Comparison of ENCODE assay signal across 8 mouse cellular contexts in genomic region chr1:21079217-21079773, GRCm38 (mm10). TPM values are rescaled to one million over a fixed set of nuclear protein-coding genes. Genes with fewer than 3 reads are reported as not detected.
DNase-seq lines count a peak whose midpoint lies in the region; ATAC-seq and TF ChIP-seq lines count a peak whose summit lies in the region.

Tram2 (minus strand) TSS chr1:21079229.

- peak; percentile 94 for ATAC-seq in forebrain, postnatal 0 days
- peak; percentile 98 for ATAC-seq in neural tube, embryonic 15.5 days (ENCODE audit: low FRiP score)

- no peak for TF ChIP-seq RAD21 in MEL (IDR thresholded peaks at IDR 0.05; ENCODE audit: low read depth, low read length)

- DNase-seq in MEL (ENCODE audit: low read depth, low spot score) = peak; percentile 88
- peak; percentile 92 to 95 for DNase-seq in cerebellum, adult 18-20 months
- DNase-seq in forebrain, postnatal 0 days = peak; percentile 89
- peak; percentile 98 for DNase-seq in heart, postnatal 4 days
- peak; percentile 87 to 91 for DNase-seq in layer of hippocampus, adult 2 months (ENCODE audit: low spot score in 2 of 2)
- peak; percentile 96 for DNase-seq in lung, adult 2 months
- peak; percentile 99 for DNase-seq in testis, postnatal 10 days (ENCODE audit: low spot score)

- peak within 1 kb of the TSS; percentile 97 for H3K9ac ChIP-seq in MEL (ENCODE audit: control insufficient read depth, low read depth, low read length, poor library complexity, severe bottlenecking)
- H3K9ac ChIP-seq in forebrain, postnatal 0 days = peak within 1 kb of the TSS; percentile 84
- peak within 1 kb of the TSS; percentile 69 for H3K9ac ChIP-seq in neural tube, embryonic 15.5 days (replicated peaks)

- H3K9me3 ChIP-seq in MEL (replicated peaks; ENCODE audit: insufficient read depth, low read length) = no peaks in the 10 kb centered on the region
- H3K9me3 ChIP-seq in forebrain, postnatal 0 days (ENCODE audit: low read length) = no peaks in the 10 kb centered on the region
- no peaks in the 10 kb centered on the region; the same call in 1 of the 2 replicates for H3K9me3 ChIP-seq in neural tube, embryonic 15.5 days (replicated peaks)

- TF ChIP-seq EP300 in MEL (IDR thresholded peaks at IDR 0.05; ENCODE audit: low read depth in 1 of 2, low read length in 2 of 2) = no peak

- H3K27ac ChIP-seq in MEL (ENCODE audit: control insufficient read depth, low read depth, low read length) = peak within 1 kb of the TSS; percentile 30
- peak within 1 kb of the TSS; percentile 71 for H3K27ac ChIP-seq in forebrain, postnatal 0 days (ENCODE audit: low read depth, low read length)
- H3K27ac ChIP-seq in layer of hippocampus, adult 2 months = peak within 1 kb of the TSS; percentile 88
- peak within 1 kb of the TSS; percentile 83 for H3K27ac ChIP-seq in neural tube, embryonic 15.5 days (replicated peaks)

- peak; percentile 79 to 82 for TF ChIP-seq POLR2A in MEL (IDR thresholded peaks at IDR 0.05; ENCODE audit: control insufficient read depth in 1 of 2, insufficient read depth in 1 of 2, low read depth in 1 of 2, low read length in 2 of 2, poor library complexity in 1 of 2)
- peak; percentile 78; the same call in 1 of the 2 replicates for TF ChIP-seq POLR2A in lung, adult 2 months (IDR thresholded peaks at IDR 0.05; ENCODE audit: borderline replicate concordance, extremely low read depth, low read depth, low read length)

- 0 out of 4 replicates have a peak, but pooled peaks cover 0 to 1% of the 10 kb centered on the region in 2 experiments for H3K27me3 ChIP-seq in MEL (ENCODE audit: control insufficient read depth in 1 of 2, insufficient read depth in 2 of 2, low read length in 2 of 2)
- H3K27me3 ChIP-seq in forebrain, postnatal 0 days (ENCODE audit: insufficient read depth, low read length) = no peaks in the 10 kb centered on the region
- H3K27me3 ChIP-seq in neural tube, embryonic 15.5 days (replicated peaks) = no peaks in the 10 kb centered on the region

- peaks cover 3% of the 10 kb centered on the region; the same call in 1 of the 2 replicates for H3K79me2 ChIP-seq in MEL (ENCODE audit: control insufficient read depth, insufficient read depth, low read length, poor library complexity)

- no peak for TF ChIP-seq CTCF in MEL (IDR thresholded peaks at IDR 0.05 in 2 of 3, conservative IDR thresholded peaks at IDR 0.05 in 1 of 3; ENCODE audit: control insufficient read depth in 1 of 3, insufficient read depth in 1 of 3, low read depth in 2 of 3, low read length in 3 of 3, poor library complexity in 1 of 3, severe bottlenecking in 1 of 3)
- TF ChIP-seq CTCF in forebrain, postnatal 0 days (IDR thresholded peaks at IDR 0.05; ENCODE audit: low read depth) = peak; percentile 34; the same call in 1 of the 2 replicates
- peak; percentile 30 for TF ChIP-seq CTCF in layer of hippocampus, adult 2 months (conservative IDR thresholded peaks at IDR 0.05)
- TF ChIP-seq CTCF in lung, adult 2 months (IDR thresholded peaks at IDR 0.05; ENCODE audit: insufficient read depth, low read length) = no peak

- H3K4me1 ChIP-seq in MEL (ENCODE audit: control insufficient read depth in 1 of 2, insufficient read depth in 2 of 2, low read length in 2 of 2) = peaks cover 0 to 7% of the 10 kb centered on the region in 2 experiments; a peak in 2 of 4 replicates
- H3K4me1 ChIP-seq in forebrain, postnatal 0 days (ENCODE audit: insufficient read depth) = no peaks in the 10 kb centered on the region
- peaks cover 22% of the 10 kb centered on the region for H3K4me1 ChIP-seq in lung, adult 2 months (ENCODE audit: control insufficient read depth, insufficient read depth, low read length)
- peaks cover 28% of the 10 kb centered on the region for H3K4me1 ChIP-seq in neural tube, embryonic 15.5 days

- H3K4me2 ChIP-seq in forebrain, postnatal 0 days (ENCODE audit: low read depth) = peak within 1 kb of the TSS; percentile 76
- H3K4me2 ChIP-seq in neural tube, embryonic 15.5 days = peak within 1 kb of the TSS; percentile 72

- peak within 1 kb of the TSS; percentile 75 to 79 for H3K4me3 ChIP-seq in MEL (ENCODE audit: control insufficient read depth in 1 of 2, insufficient read depth in 1 of 2, low read depth in 2 of 2, low read length in 2 of 2)
- peak within 1 kb of the TSS; percentile 80 for H3K4me3 ChIP-seq in forebrain, postnatal 0 days (ENCODE audit: low read depth, low read length)
- H3K4me3 ChIP-seq in layer of hippocampus, adult 2 months = peak within 1 kb of the TSS; percentile 93
- H3K4me3 ChIP-seq in lung, adult 2 months (replicated peaks; ENCODE audit: extremely low read depth, low read depth, low read length) = peak within 1 kb of the TSS; percentile 94
- H3K4me3 ChIP-seq in neural tube, embryonic 15.5 days (replicated peaks) = peak within 1 kb of the TSS; percentile 74

- 2% methylated on average over 46 of the region's 52 CpGs for WGBS in forebrain, postnatal 0 days
- WGBS in lung, adult 2 months = under 1% methylated on average over 47 of the region's 52 CpGs
- 2% methylated on average over 50 of the region's 52 CpGs for WGBS in neural tube, embryonic 15.5 days

- H3K36me3 ChIP-seq in MEL (ENCODE audit: control insufficient read depth in 1 of 2, insufficient read depth in 2 of 2, low read length in 2 of 2) = no peaks in the 10 kb centered on the region
- H3K36me3 ChIP-seq in forebrain, postnatal 0 days (ENCODE audit: insufficient read depth) = no peaks in the 10 kb centered on the region
- H3K36me3 ChIP-seq in neural tube, embryonic 15.5 days = no peaks in the 10 kb centered on the region

TF ChIP-seq in MEL, 35 proteins besides CTCF, POLR2A, EP300 and RAD21:
- TF ChIP-seq GATA1 (IDR thresholded peaks at IDR 0.05; ENCODE audit: low read depth, low read length) (no peak), POLR2AphosphoS5 (IDR thresholded peaks at IDR 0.05; ENCODE audit: borderline replicate concordance, low read depth, low read length) (no peak), CHD1 (IDR thresholded peaks at IDR 0.05; ENCODE audit: low read depth, low read length) (no peak), POLR2AphosphoS2 (IDR thresholded peaks at IDR 0.05; ENCODE audit: low read length) (peak; percentile 29; the same call in 1 of the 2 replicates), USF1 (IDR thresholded peaks at IDR 0.05; ENCODE audit: low read depth, low read length) (no peak), ELF1 (IDR thresholded peaks at IDR 0.05; ENCODE audit: low read depth, low read length) (no peak), NELFE (IDR thresholded peaks at IDR 0.05; ENCODE audit: low read depth, low read length) (peak; percentile 67), NRF1 (IDR thresholded peaks at IDR 0.05; ENCODE audit: insufficient read depth, low read depth, low read length, poor library complexity, severe bottlenecking) (peak; percentile 64), ZKSCAN1 (IDR thresholded peaks at IDR 0.05; ENCODE audit: low read depth, low read length) (no peak), ZMIZ1 (IDR thresholded peaks at IDR 0.05; ENCODE audit: low read depth, low read length) (no peak), SMC3 (IDR thresholded peaks at IDR 0.05; ENCODE audit: low read depth, low read length) (no peak), MEF2A (IDR thresholded peaks at IDR 0.05; ENCODE audit: extremely low read depth, insufficient replicate concordance, low read depth, low read length, poor library complexity, severe bottlenecking) (no peak), ZNF384 (IDR thresholded peaks at IDR 0.05; ENCODE audit: low read depth, low read length) (no peak), JUND (IDR thresholded peaks at IDR 0.05; ENCODE audit: low read depth, low read length) (no peak), HCFC1 (IDR thresholded peaks at IDR 0.05; ENCODE audit: low read depth, low read length) (no peak), MAZ (IDR thresholded peaks at IDR 0.05; ENCODE audit: low read depth, low read length) (no peak), GABPA (IDR thresholded peaks at IDR 0.05; ENCODE audit: low read depth, low read length) (no peak), ETS1 (IDR thresholded peaks at IDR 0.05; ENCODE audit: low read depth, low read length) (no peak), CHD2 (IDR thresholded peaks at IDR 0.05; ENCODE audit: low read length) (no peak), BHLHE40 (IDR thresholded peaks at IDR 0.05; ENCODE audit: borderline replicate concordance, low read depth, low read length) (no peak)

RNA-seq across cellular contexts. Expression of gene Tram2, which starts in this region (rescaled TPM):
- total RNA-seq in MEL (2012; rRNA removed) = 0.54 and 0.95 TPM in 2 replicates
- 1 to 10 TPM in 1 of 2 experiments, not detected in 1; 2.9 TPM for polyA plus RNA-seq in MEL (2012; ENCODE audit: insufficient read depth in 1 of 2, insufficient read length in 2 of 2, low read depth in 1 of 2, low replicate concordance in 2 of 2, missing spikeins in 1 of 2)
- 0.85 and 1.9 TPM in 2 replicates for total RNA-seq in forebrain, postnatal 0 days (2014; rRNA removed)
- 0.98 and 1.3 TPM in 2 replicates for polyA plus RNA-seq in forebrain, postnatal 0 days (2015; fragmentation: Nextera tagmentation; extraction: Ambion mirVana)
- 10 to 100 TPM; 13.2 to 14.6 TPM for total RNA-seq in heart, postnatal 4 days (2021)
- 1 to 10 TPM in 1 of 2 experiments, under 1 TPM in 1; 1.00 to 1.1 TPM for total RNA-seq in layer of hippocampus, adult 2 months (2021)
- polyA plus RNA-seq in lung, adult 2 months (2012; rRNA removed) = 8.1 and 12.9 TPM in 2 replicates
- polyA plus RNA-seq in neural tube, embryonic 15.5 days (2015; fragmentation: Nextera tagmentation; extraction: Ambion mirVana) = 2.2 and 3.1 TPM in 2 replicates

Comparison
In these comparisons a context has a peak if more than half of its experiments do, and no peak if none do; other contexts are left out.
1. Peak in every context shown above with its lines: DNase-seq, ATAC-seq, H3K4me3 ChIP-seq and H3K27ac ChIP-seq.
2. H3K27ac ChIP-seq: peak in every context shown above with its lines; median percentile 88 in layer of hippocampus, adult 2 months; 83 in neural tube, embryonic 15.5 days; 71 in forebrain, postnatal 0 days; 30 in MEL.
3. CTCF ChIP-seq: peak in forebrain, postnatal 0 days (single experiment) and layer of hippocampus, adult 2 months (single experiment); none in MEL (0 of 3) and lung, adult 2 months (single experiment).